Mouse (Mus musculus) adrenal gland, adult 2 months (tissue): Measurements from ENCODE around the gene Pole3. TPM values are rescaled to one million over a fixed set of nuclear protein-coding genes. Genes with fewer than 3 reads are reported as not detected.
A peak's percentile ranks its signal among the peaks of the same experiment; 100 is the strongest.
"Not testable (repeated sequence)": the region's sequence is repeated elsewhere in the genome, so short reads cannot be mapped to it uniquely, and the experiment has no call there.

Experiments
- DNase-seq: peaks from one replicate; pipeline ENCODE4 v3.0.0; 2021
- polyA plus RNA-seq: library from polyadenylated mRNA; depleted of rRNA; stranded (reverse); fragments of >200 nt; gene quantifications from 2 replicates; pipeline ENCODE4 v1.2.3, GENCODE M21; 2012; rRNA removed
- total RNA-seq, 2 experiments: library from RNA; stranded (reverse); gene quantifications; 2 replicates each; pipeline ENCODE4 v1.2.3; 2021

The Pole3 gene
- total and polyA plus RNA-seq, 3 experiments: 13.8 to 50.5 (median 48.4) TPM

GRCm38 (mm10) chr4:62487172-62487571, 37.7 kb downstream of the Pole3 start:
- no peak for DNase-seq

GRCm38 (mm10) chr4:62486162-62486696, 38.6 kb downstream of the Pole3 start:
- no peak for DNase-seq

- DNase-seq: no peak
Observed at GRCm38 (mm10) chr4:62485450-62486161, 39.3 kb downstream of the Pole3 start.

- no peak for DNase-seq
Observed at GRCm38 (mm10) chr4:62484928-62485327, 39.9 kb downstream of the Pole3 start.

- peak; percentile 51 for DNase-seq
Observed at GRCm38 (mm10) chr4:62480709-62481605, 43.9 kb downstream of the Pole3 start.

GRCm38 (mm10) chr4:62479937-62480708, 44.7 kb downstream of the Pole3 start, which contains the start of gene Bspry:
Gene Bspry (plus strand): TSS chr4:62480053.
- DNase-seq: peak; percentile 60

- not testable (repeated sequence) for DNase-seq
Observed at GRCm38 (mm10) chr4:62479593-62479936, 45.3 kb downstream of the Pole3 start.

- no peak for DNase-seq
Observed at GRCm38 (mm10) chr4:62477542-62478244, 47.2 kb downstream of the Pole3 start.

- DNase-seq: no peak
Observed at GRCm38 (mm10) chr4:62475793-62476192, 49.1 kb downstream of the Pole3 start.

- DNase-seq: no peak
Observed at GRCm38 (mm10) chr4:62475131-62475530, 49.7 kb downstream of the Pole3 start.

Other genes starting within 250 kb of the Pole3 start
- gene Fkbp15, start 164.5 kb downstream of the Pole3 start, total RNA-seq: 10 to 100 TPM; 35.2 to 36.9 TPM
- gene Fkbp15, start 164.5 kb downstream of the Pole3 start, polyA plus RNA-seq: 21.8 and 27.4 TPM in 2 replicates
- 10 to 100 TPM; 50.1 to 50.7 TPM for gene Slc31a1, start 164.3 kb downstream of the Pole3 start, total RNA-seq
- 11.6 and 12.3 TPM in 2 replicates for gene Slc31a1, start 164.3 kb downstream of the Pole3 start, polyA plus RNA-seq
- 10 to 100 TPM; 62.0 to 67.5 TPM for gene Cdc26, start 116.4 kb downstream of the Pole3 start, total RNA-seq
- 7.9 and 12.5 TPM in 2 replicates for gene Cdc26, start 116.4 kb downstream of the Pole3 start, polyA plus RNA-seq
- 10 to 100 TPM; 21.6 to 23.6 TPM for gene Prpf4, start 116.3 kb downstream of the Pole3 start, total RNA-seq
- gene Prpf4, start 116.3 kb downstream of the Pole3 start, polyA plus RNA-seq: 9.1 and 15.1 TPM in 2 replicates
- 1 to 10 TPM in 1 of 2 experiments, not detected in 1; 1.1 TPM for gene Rnf183, start 89.8 kb downstream of the Pole3 start, total RNA-seq
- 0.28 and 3.3 TPM in 2 replicates for gene Rnf183, start 89.8 kb downstream of the Pole3 start, polyA plus RNA-seq
- gene Wdr31, start 54.2 kb downstream of the Pole3 start, total RNA-seq: 1 to 10 TPM in 1 of 2 experiments, under 1 TPM in 1; 0.78 to 2.0 TPM
- gene Wdr31, start 54.2 kb downstream of the Pole3 start, polyA plus RNA-seq: 1.3 and 2.6 TPM in 2 replicates
- 10 to 100 TPM in 1 of 2 experiments, 1 to 10 TPM in 1; 3.0 to 13.9 TPM for gene Bspry, start 45.0 kb downstream of the Pole3 start, total RNA-seq
- 10.9 and 15.3 TPM in 2 replicates for gene Bspry, start 45.0 kb downstream of the Pole3 start, polyA plus RNA-seq
- gene Hdhd3, start 21.6 kb downstream of the Pole3 start, total RNA-seq: 10 to 100 TPM in 1 of 2 experiments, 1 to 10 TPM in 1; 9.2 to 26.1 TPM
- gene Hdhd3, start 21.6 kb downstream of the Pole3 start, polyA plus RNA-seq: 16.8 and 20.1 TPM in 2 replicates
- gene Alad, start 5.2 kb downstream of the Pole3 start, total RNA-seq: 100 to 1,000 TPM; 102 to 118 TPM
- 313 and 413 TPM in 2 replicates for gene Alad, start 5.2 kb downstream of the Pole3 start, polyA plus RNA-seq
- gene 4933430I17Rik, start 301 bp upstream of the Pole3 start, total RNA-seq: under 1 TPM; 0.14 to 0.31 TPM
- gene 4933430I17Rik, start 301 bp upstream of the Pole3 start, polyA plus RNA-seq: 0.06 TPM in 1 of 2 replicates, not detected in the other
- gene Rgs3, start 34.8 kb upstream of the Pole3 start, total RNA-seq: 10 to 100 TPM; 28.2 to 39.5 TPM
- 31.5 and 35.7 TPM in 2 replicates for gene Rgs3, start 34.8 kb upstream of the Pole3 start, polyA plus RNA-seq